Mouse (Mus musculus) neutrophil, adult 59 days (primary cell): ENCODE data around the gene 0610010K14Rik. TPM values are rescaled to one million over a fixed set of nuclear protein-coding genes. Genes with fewer than 3 reads are reported as not detected.

Experiments used
- total RNA-seq, 2 experiments: library from RNA; stranded (reverse); gene quantifications; 1 replicate in 1 of 2; 2 replicates in 1 of 2; pipeline ENCODE4 v1.2.4; 2023

The 0610010K14Rik gene
- total RNA-seq = 10 to 100 TPM; 39.0 to 42.3 TPM

DNA sequence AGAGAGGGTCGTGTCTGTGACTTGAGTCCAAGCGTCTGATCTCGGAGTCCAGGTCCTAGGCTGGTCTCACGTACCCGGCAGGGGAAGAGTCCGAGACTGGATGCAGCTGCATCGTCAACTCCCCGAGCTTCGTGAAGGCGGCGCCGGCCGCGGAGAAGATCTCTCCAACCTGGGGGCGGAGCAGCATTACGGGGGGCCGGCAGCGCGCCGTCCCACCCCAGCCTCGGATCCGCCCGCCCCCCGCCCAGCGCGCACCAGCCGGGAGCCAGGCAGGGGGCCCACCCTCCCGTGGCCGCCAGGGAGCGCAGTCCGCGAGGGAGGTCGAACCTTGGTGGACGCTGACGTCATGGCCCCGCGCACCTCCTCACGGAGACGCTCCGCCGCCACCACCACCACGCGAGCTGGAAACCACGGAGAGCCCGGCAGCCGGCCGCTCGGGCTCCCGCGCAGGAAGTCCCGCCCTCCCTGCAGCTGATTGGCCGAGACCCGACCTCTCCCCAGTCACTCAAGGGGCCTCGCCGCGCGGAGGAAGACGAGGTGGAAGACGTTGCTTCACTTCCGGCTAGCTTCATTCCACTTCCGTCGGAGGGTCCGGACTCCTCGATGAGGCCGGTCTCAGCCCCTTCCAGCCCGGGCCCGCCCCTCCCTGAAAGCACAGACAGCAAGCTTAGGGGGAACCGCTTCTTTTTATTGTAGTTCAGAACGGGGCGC, at the start of gene 0610010K14Rik:
0610010K14Rik (minus strand) TSS at position 458 of the 711 bp plus-strand sequence.

GRCm38 (mm10) chr11:70254931-70255531, 17.3 kb upstream of the 0610010K14Rik start, which contains the start of gene Alox12:
Gene Alox12 (minus strand): TSS chr11:70255353.

DNA sequence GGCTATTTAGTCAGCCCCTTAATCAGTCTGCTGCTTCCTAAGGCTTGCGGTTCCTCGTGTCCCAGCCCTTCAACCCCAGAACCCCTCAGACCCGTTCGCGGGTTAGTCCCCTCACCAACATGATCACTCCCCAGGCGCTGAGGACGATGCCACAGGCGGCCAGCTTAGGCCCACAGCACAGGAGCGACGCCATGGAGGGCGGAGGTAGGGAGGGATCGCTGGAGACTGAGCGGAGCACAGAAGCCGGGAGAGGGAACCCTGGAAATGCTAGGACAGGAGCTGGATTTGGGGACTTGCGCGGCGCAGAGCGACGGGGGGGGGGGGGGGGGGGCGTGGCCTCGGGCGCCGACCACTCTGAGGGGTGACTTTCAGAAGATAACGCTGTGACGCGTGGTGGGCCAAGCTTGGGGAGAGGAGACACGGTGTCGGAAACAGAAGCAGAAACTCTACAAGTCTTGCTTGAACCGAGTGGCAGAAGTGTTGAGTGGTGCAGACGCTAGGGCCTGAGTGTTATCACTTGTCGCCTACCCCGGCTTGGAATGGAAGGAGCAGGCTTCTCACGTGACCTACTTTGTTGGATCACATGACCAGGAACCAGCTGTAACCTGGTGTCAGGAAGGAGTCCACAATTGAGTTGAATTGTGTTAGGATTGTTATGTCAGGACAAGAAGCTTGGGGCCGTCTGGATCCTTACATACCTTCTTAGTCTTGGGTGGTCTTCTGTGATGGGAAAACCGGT, 2.0 kb upstream of the 0610010K14Rik start, which contains the start of the genes Gm21988 and Rnasek:
Gm21988 (minus strand) TSS at position 290 of the 739 bp plus-strand sequence.
Rnasek (minus strand) TSS at position 302 of the 739 bp plus-strand sequence.

DNA sequence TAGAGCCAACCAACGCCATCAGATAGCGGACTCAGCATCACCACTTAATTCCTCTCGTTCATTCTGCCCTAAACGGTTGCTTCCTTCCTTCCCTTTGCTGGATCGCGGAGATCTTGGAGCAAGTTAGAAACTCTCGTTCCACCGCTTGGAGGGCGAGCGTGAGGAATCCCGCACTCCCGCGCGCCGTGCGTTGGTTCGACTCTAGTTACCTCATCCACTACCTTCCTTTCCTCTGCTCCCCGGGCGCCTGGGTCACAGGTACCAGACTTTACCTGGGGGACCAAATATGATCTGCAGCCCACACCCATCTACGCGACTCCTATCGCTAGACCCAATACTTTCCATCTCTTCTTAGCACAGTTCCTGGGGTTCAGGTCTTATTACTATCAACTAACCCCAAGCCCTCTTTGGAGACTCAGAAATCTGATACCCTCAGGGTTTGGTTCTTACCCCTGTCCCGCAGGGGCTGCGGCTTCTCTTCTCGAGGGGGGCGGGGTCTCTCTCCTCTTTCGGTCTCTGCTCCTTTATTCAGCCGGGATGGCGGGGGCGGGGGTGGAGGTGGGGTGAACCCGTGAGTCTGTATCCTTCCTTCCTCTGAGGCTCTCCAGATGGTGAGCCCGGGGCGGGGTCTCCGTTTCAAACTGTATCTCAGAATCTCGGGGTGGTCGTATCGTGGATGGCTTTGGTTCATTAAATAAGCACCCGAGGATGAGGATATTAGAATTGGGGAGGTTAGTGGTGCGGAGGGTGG, 8.3 kb downstream of the 0610010K14Rik start, which contains the start of gene Bcl6b:
Bcl6b (minus strand) TSS at position 539 of the 751 bp plus-strand sequence.

GRCm38 (mm10) chr11:70220731-70221602, 16.7 kb downstream of the 0610010K14Rik start, which contains the start of gene Slc16a13:
Gene Slc16a13 (minus strand): TSS chr11:70221064.

DNA sequence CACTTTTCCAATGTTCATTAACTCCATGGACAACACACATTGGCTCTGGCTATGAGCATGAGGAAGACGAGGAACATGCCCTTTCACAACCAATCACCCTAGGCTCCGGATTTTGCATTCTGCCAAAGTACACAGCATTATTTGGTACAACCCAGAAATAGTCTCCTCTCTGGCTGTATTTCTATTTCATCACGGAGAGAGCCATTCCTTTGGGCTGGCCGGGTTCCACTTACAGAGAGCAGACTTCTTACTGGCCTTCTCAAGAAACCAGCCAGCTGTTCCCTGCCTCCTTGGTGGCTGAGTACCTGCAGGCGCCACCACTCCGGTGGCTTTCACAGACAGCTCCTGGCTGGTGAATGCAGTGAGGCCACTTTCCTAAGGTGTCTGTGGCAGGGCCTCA, 25.3 kb downstream of the 0610010K14Rik start, which contains the start of gene Slc16a11:
Slc16a11 (plus strand) TSS at position 330 of the 400 bp plus-strand sequence.

Other genes with a start within 250 kb of the 0610010K14Rik start
- gene Gabarap, start 246.8 kb downstream of the 0610010K14Rik start, total RNA-seq = 100 to 1,000 TPM; 537 TPM
- gene Phf23, start 242.1 kb downstream of the 0610010K14Rik start, total RNA-seq = 10 to 100 TPM; 43.3 to 47.1 TPM
- gene Dvl2, start 237.3 kb downstream of the 0610010K14Rik start, total RNA-seq = 10 to 100 TPM; 17.5 to 21.4 TPM
- gene Acadvl, start 222.5 kb downstream of the 0610010K14Rik start, total RNA-seq = 10 to 100 TPM; 34.6 to 40.2 TPM
- gene Dlg4, start 221.0 kb downstream of the 0610010K14Rik start, total RNA-seq = 1 to 10 TPM; 5.7 to 6.7 TPM
- not detected for gene Asgr1, start 183.8 kb downstream of the 0610010K14Rik start, total RNA-seq
- gene Asgr2, start 145.3 kb downstream of the 0610010K14Rik start, total RNA-seq = under 1 TPM in 1 of 2 experiments, not detected in 1; 0.42 TPM
- gene Mgl2, start 107.6 kb downstream of the 0610010K14Rik start, total RNA-seq = 10 to 100 TPM; 11.4 to 12.2 TPM
- gene Clec10a, start 81.7 kb downstream of the 0610010K14Rik start, total RNA-seq = 10 to 100 TPM; 13.5 to 18.3 TPM
- gene Slc16a11, start 25.2 kb downstream of the 0610010K14Rik start, total RNA-seq = not detected
- gene Slc16a13, start 16.9 kb downstream of the 0610010K14Rik start, total RNA-seq = 1 to 10 TPM; 1.3 to 1.7 TPM
- under 1 TPM in 1 of 2 experiments, not detected in 1; 0.13 TPM for gene Bcl6b, start 8.1 kb downstream of the 0610010K14Rik start, total RNA-seq
- 1 to 10 TPM; 3.8 to 6.1 TPM for gene Gm21988, start 1.9 kb upstream of the 0610010K14Rik start, total RNA-seq
- 100 to 1,000 TPM; 105 to 118 TPM for gene Rnasek, start 1.9 kb upstream of the 0610010K14Rik start, total RNA-seq
- under 1 TPM; 0.33 to 0.60 TPM for gene Alox12, start 17.4 kb upstream of the 0610010K14Rik start, total RNA-seq
- gene Alox12e, start 84.7 kb upstream of the 0610010K14Rik start, total RNA-seq = under 1 TPM; 0.35 to 0.62 TPM
- gene Alox15, start 114.1 kb upstream of the 0610010K14Rik start, total RNA-seq = 10 to 100 TPM in 1 of 2 experiments, 1 to 10 TPM in 1; 6.2 to 13.0 TPM
- 10 to 100 TPM; 15.8 to 16.2 TPM for gene Pelp1, start 172.1 kb upstream of the 0610010K14Rik start, total RNA-seq
- 100 to 1,000 TPM; 841 to 909 TPM for gene Arrb2, start 194.7 kb upstream of the 0610010K14Rik start, total RNA-seq
- 10 to 100 TPM; 23.3 to 28.4 TPM for gene Med11, start 214.0 kb upstream of the 0610010K14Rik start, total RNA-seq
- gene Zmynd15, start 221.5 kb upstream of the 0610010K14Rik start, total RNA-seq = under 1 TPM; 0.16 to 0.44 TPM
- 1 to 10 TPM; 1.5 to 1.9 TPM for gene Cxcl16, start 222.1 kb upstream of the 0610010K14Rik start, total RNA-seq